Comparison of ENCODE assay signal across 17 mouse cellular contexts in genomic region chr14:78701087-78701486, GRCm38 (mm10). TPM values are rescaled to one million over a fixed set of nuclear protein-coding genes. Genes with fewer than 3 reads are reported as not detected.
A peak's percentile ranks its signal among the peaks of the same experiment; 100 is the strongest.
DNase-seq lines count a peak whose midpoint lies in the region; ATAC-seq and TF ChIP-seq lines count a peak whose summit lies in the region.
"Had no signal": no experiment of that assay in that cellular context is flagged by ENCODE, and none has a peak within 500 bp of the region (broad histone marks: within the 10 kb centered on the region; RNA-seq: fewer than 3 reads in every experiment).

No protein-coding gene starts in this region.

- H3K4me2 ChIP-seq in midbrain, embryonic 11.5 days, result no peak overlapping the region
- H3K4me2 ChIP-seq: hindbrain, embryonic 12.5 days had no signal

- peak; percentile 20 for DNase-seq in liver, adult 2 months (ENCODE audit: extremely low read depth, low read depth, low spot score)
- DNase-seq in liver, result no peak
- peak; percentile 59 for DNase-seq in midbrain, embryonic 11.5 days (ENCODE audit: low spot score, missing footprints)
- DNase-seq in midbrain, embryonic 10.5 days (ENCODE audit: low spot score), result no peak
- no peak for DNase-seq in urinary bladder, adult 2 months (ENCODE audit: low spot score)
- no peak for DNase-seq in adrenal gland, adult 8-10 months
- DNase-seq: cerebellum, adult 11-12 months; cerebellum, postnatal 25 days; heart, adult 18-20 months; kidney, adult 11 months; thymus, postnatal 14 days had no signal

- H3K4me1 ChIP-seq in liver, adult 2 months (ENCODE audit: control insufficient read depth, insufficient read depth, low read length), result no peaks in the 10 kb centered on the region
- no peaks in the 10 kb centered on the region for H3K4me1 ChIP-seq in midbrain, embryonic 11.5 days (ENCODE audit: control insufficient read depth, insufficient read depth, low read length)
- peaks cover 3% of the 10 kb centered on the region for H3K4me1 ChIP-seq in midbrain, embryonic 10.5 days
- H3K4me1 ChIP-seq: megakaryocyte, embryonic 14.5 days had no signal

- no peaks in the 10 kb centered on the region for H3K79me2 ChIP-seq in liver, adult 2 months (ENCODE audit: control insufficient read depth, insufficient read depth, low read length)

- H3K36me3 ChIP-seq in liver, adult 2 months (ENCODE audit: control insufficient read depth, insufficient read depth, low read length), result no peaks in the 10 kb centered on the region
- H3K36me3 ChIP-seq in midbrain, embryonic 11.5 days (ENCODE audit: control insufficient read depth, insufficient read depth, low read length), result no peaks in the 10 kb centered on the region
- no peaks in the 10 kb centered on the region for H3K36me3 ChIP-seq in midbrain, embryonic 10.5 days
- H3K36me3 ChIP-seq: embryonic facial prominence, embryonic 10.5 days; hindbrain, embryonic 12.5 days had no signal

- no peak for TF ChIP-seq CTCF in liver, adult 2 months (IDR thresholded peaks at IDR 0.05; ENCODE audit: low read depth, low read length)

- H3K27ac ChIP-seq in liver, adult 2 months (replicated peaks; ENCODE audit: insufficient read depth, low read depth, low read length), result no peak overlapping the region
- no peak overlapping the region for H3K27ac ChIP-seq in midbrain, embryonic 11.5 days (ENCODE audit: low read depth, low read length)
- no peak overlapping the region for H3K27ac ChIP-seq in midbrain, embryonic 10.5 days (replicated peaks)
- H3K27ac ChIP-seq: embryonic facial prominence, embryonic 10.5 days; hindbrain, embryonic 12.5 days; kidney, postnatal 0 days had no signal

- no peak for ATAC-seq in midbrain, embryonic 11.5 days (ENCODE audit: low FRiP score)
- ATAC-seq in megakaryocyte, adult 5-6 weeks (ENCODE audit: poor library complexity, severe bottlenecking), result peak; percentile 84
- ATAC-seq: forebrain, embryonic 16.5 days had no signal

- no peak overlapping the region for H3K4me3 ChIP-seq in liver, adult 2 months (ENCODE audit: insufficient read depth, low read depth, low read length)
- no peak overlapping the region for H3K4me3 ChIP-seq in midbrain, embryonic 11.5 days (ENCODE audit: low read depth, low read length)
- H3K4me3 ChIP-seq in midbrain, embryonic 10.5 days, result no peak overlapping the region
- H3K4me3 ChIP-seq: embryonic facial prominence, embryonic 10.5 days; hindbrain, embryonic 12.5 days; megakaryocyte, embryonic 14.5 days had no signal

- 31% methylated on average over 9 of the region's 9 CpGs for WGBS in liver, adult 2 months
- 85% methylated on average over 9 of the region's 9 CpGs for WGBS in midbrain, embryonic 11.5 days
- WGBS in midbrain, embryonic 10.5 days, result 91% methylated on average over 9 of the region's 9 CpGs

- H3K9me3 ChIP-seq in midbrain, embryonic 11.5 days (ENCODE audit: control insufficient read depth, low read length), result no peaks in the 10 kb centered on the region
- H3K9me3 ChIP-seq in midbrain, embryonic 10.5 days (replicated peaks), result 0 out of 2 replicates have a peak, but pooled peaks cover 4% of the 10 kb centered on the region
- H3K9me3 ChIP-seq: hindbrain, embryonic 12.5 days had no signal

- H3K27me3 ChIP-seq in liver, adult 2 months (ENCODE audit: control insufficient read depth, insufficient read depth, low read length), result no peaks in the 10 kb centered on the region
- H3K27me3 ChIP-seq in midbrain, embryonic 11.5 days (ENCODE audit: control insufficient read depth, insufficient read depth, low read length), result no peaks in the 10 kb centered on the region
- H3K27me3 ChIP-seq in midbrain, embryonic 10.5 days (ENCODE audit: low read depth, poor library complexity, severe bottlenecking), result no peaks in the 10 kb centered on the region
- H3K27me3 ChIP-seq: hindbrain, embryonic 12.5 days; megakaryocyte, embryonic 14.5 days had no signal

- no peak for TF ChIP-seq POLR2A in liver, adult 2 months (IDR thresholded peaks at IDR 0.05; ENCODE audit: extremely low read depth, insufficient read depth, low read length)

- no peak overlapping the region for H3K9ac ChIP-seq in liver, adult 2 months (ENCODE audit: low read depth, low read length)
- no peak overlapping the region for H3K9ac ChIP-seq in midbrain, embryonic 11.5 days (ENCODE audit: low read length)
- H3K9ac ChIP-seq: hindbrain, embryonic 12.5 days had no signal

RNA-seq across cellular contexts. Expression of gene Dgkh, which starts 31.5 kb away (rescaled TPM):
- 1.7 and 1.8 TPM in 2 replicates for total RNA-seq in liver, adult 2 months (2014; rRNA removed)
- polyA plus RNA-seq in liver, adult 2 months (2012; rRNA removed), result 0.14 and 0.24 TPM in 2 replicates
- 1.7 and 1.8 TPM in 2 replicates for polyA plus RNA-seq in midbrain, embryonic 11.5 days (2014; fragmentation: Nextera tagmentation; extraction: Ambion mirVana)
- 0.71 and 0.73 TPM in 2 replicates for polyA plus RNA-seq in midbrain, embryonic 10.5 days (2016; fragmentation: Nextera tagmentation; extraction: Ambion mirVana)
- 4.8 and 5.9 TPM in 2 replicates for total RNA-seq in megakaryocyte, adult 5-6 weeks (2015)
- 3.5 and 5.9 TPM in 2 replicates for total RNA-seq in megakaryocyte, adult 5-6 weeks (2017)
- polyA plus RNA-seq in urinary bladder, adult 2 months (2012; rRNA removed), result 5.6 and 6.2 TPM in 2 replicates
- 10 to 100 TPM in 2 of 4 experiments, 1 to 10 TPM in 2; 5.9 to 18.9 (median 10.0) TPM for total RNA-seq in adrenal gland, adult 8-10 months (2022)

Comparison
In these comparisons a context has a peak if more than half of its experiments do, and no peak if none do; other contexts are left out.
1. DNase-seq: peak in liver, adult 2 months (single experiment) and midbrain, embryonic 11.5 days (single experiment); none in liver (single experiment), midbrain, embryonic 10.5 days (single experiment), urinary bladder, adult 2 months (single experiment) and adrenal gland, adult 8-10 months (single experiment).